Mouse (Mus musculus): Measurements from ENCODE around the gene Nxph4. TPM values are rescaled to one million over a fixed set of nuclear protein-coding genes. Genes with fewer than 3 reads are reported as not detected.

Gene Nxph4
- polyA plus RNA-seq, 1 experiment from 2014 or later = 60.0 TPM

DNA sequence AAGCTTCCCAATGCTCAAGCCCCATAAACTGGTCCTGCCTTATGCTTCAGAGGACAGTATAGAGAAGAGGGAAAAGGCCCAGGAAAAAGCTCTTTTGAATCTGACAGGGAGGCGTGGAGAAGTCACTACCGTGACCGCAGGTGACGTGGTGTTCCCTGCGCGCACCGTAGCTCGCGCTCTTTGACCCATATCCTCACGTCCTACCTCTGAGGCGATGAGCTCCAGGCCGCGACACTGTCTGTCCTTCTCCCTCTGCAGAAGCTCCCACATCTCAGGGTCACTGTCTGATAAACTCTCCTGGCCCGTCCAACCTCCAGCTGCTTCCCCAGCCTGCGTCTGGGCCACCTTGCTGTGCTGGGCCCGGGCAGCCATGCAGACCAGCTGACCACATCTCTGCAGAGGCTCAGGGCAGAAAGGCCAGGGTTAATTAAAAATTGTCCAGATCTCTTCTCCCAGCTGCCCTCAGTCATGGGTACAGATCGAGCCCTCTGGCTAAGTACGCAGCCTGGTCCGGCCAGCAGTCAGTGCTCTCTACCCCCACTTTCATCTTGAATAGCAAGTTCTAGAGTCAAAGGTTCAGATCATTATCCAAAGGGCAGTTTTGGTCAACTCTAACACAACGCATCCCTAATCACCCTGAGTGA lies 13.5 kb downstream of the Nxph4 start:
- peaks cover 57% of the 10 kb centered on the region for H3K27me3 ChIP-seq
- peaks cover 36% of the 10 kb centered on the region for H3K36me3 ChIP-seq (replicated peaks)
- WGBS = 88% methylated on average over 20 of the region's 20 CpGs
- peak overlapping the region; percentile 65; the same call in 1 of the 2 replicates for H3K9ac ChIP-seq
- no peak overlapping the region for H3K4me3 ChIP-seq (replicated peaks)
- no peak overlapping the region for H3K27ac ChIP-seq
- H3K4me2 ChIP-seq = peak overlapping the region; percentile 82
- peaks cover 56% of the 10 kb centered on the region for H3K4me1 ChIP-seq
- no peak for ATAC-seq (ENCODE audit: low FRiP score)
- H3K9me3 ChIP-seq = no peaks in the 10 kb centered on the region

DNA sequence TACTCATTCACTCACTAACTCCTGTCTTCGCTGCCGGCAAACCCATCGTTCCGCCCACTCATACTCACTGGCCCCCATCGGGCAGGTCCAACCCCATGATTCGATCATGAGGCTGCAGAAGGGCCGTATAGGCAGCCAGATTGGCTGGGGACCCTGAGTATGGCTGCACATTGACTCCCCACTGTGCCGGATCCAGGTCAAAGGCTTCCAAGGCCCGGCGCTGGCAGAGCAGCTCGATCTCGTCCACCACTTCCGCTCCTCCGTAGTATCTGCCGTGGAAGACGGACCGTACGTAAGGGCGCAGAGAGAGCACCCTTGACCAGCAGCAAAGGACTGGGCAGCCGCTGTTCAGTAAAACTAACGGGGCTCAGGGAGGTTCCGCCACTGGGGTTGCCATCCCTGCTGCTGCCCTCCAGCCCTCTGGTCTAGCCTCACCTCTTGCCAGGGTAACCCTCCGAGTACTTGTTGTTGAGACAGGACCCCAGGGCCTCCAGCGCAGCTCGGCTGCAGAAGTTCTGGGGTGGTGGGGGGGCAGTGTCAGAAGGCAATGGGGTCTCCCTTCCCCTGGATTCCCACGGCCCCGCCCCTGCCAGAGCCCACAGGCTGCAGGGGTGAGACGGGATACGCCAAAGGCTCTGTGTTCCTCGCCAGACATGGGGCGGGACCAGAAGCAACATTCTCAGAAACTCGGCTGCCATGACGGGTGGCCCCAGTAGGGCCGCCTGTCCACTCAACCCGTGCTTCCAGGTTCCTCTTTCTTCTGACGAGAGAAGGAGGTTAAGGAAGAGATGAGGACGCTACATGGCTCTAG lies 14.3 kb downstream of the Nxph4 start:
- peaks cover 56% of the 10 kb centered on the region for H3K4me1 ChIP-seq
- no peaks in the 10 kb centered on the region for H3K9me3 ChIP-seq
- H3K4me3 ChIP-seq (replicated peaks) = no peak overlapping the region
- H3K27me3 ChIP-seq = peaks cover 57% of the 10 kb centered on the region
- peaks cover 36% of the 10 kb centered on the region for H3K36me3 ChIP-seq (replicated peaks)
- no peak overlapping the region for H3K9ac ChIP-seq
- no peak overlapping the region for H3K4me2 ChIP-seq
- H3K27ac ChIP-seq = no peak overlapping the region
- 94% methylated on average over 37 of the region's 37 CpGs for WGBS
- ATAC-seq (ENCODE audit: low FRiP score) = no peak

GRCm38 (mm10) chr10:127519041-127519701 lies 15.2 kb downstream of the Nxph4 start:
- H3K36me3 ChIP-seq (replicated peaks) = peaks cover 36% of the 10 kb centered on the region
- no peak for ATAC-seq (ENCODE audit: low FRiP score)
- no peak overlapping the region for H3K9ac ChIP-seq
- H3K9me3 ChIP-seq = no peaks in the 10 kb centered on the region
- H3K4me2 ChIP-seq = no peak overlapping the region
- peaks cover 56% of the 10 kb centered on the region for H3K4me1 ChIP-seq
- H3K27ac ChIP-seq = no peak overlapping the region
- H3K27me3 ChIP-seq = peaks cover 57% of the 10 kb centered on the region
- WGBS = 91% methylated on average over 25 of the region's 26 CpGs
- H3K4me3 ChIP-seq (replicated peaks) = no peak overlapping the region

GRCm38 (mm10) chr10:127517941-127518340 lies 16.4 kb downstream of the Nxph4 start:
- H3K4me1 ChIP-seq = peaks cover 67% of the 10 kb centered on the region
- WGBS = 96% methylated on average over 22 of the region's 22 CpGs
- no peak overlapping the region for H3K4me3 ChIP-seq (replicated peaks)
- peaks cover 58% of the 10 kb centered on the region for H3K27me3 ChIP-seq
- no peak overlapping the region for H3K27ac ChIP-seq
- no peak overlapping the region for H3K4me2 ChIP-seq
- ATAC-seq (ENCODE audit: low FRiP score) = no peak
- H3K36me3 ChIP-seq (replicated peaks) = peaks cover 36% of the 10 kb centered on the region
- H3K9ac ChIP-seq = no peak overlapping the region
- H3K9me3 ChIP-seq = no peaks in the 10 kb centered on the region

DNA sequence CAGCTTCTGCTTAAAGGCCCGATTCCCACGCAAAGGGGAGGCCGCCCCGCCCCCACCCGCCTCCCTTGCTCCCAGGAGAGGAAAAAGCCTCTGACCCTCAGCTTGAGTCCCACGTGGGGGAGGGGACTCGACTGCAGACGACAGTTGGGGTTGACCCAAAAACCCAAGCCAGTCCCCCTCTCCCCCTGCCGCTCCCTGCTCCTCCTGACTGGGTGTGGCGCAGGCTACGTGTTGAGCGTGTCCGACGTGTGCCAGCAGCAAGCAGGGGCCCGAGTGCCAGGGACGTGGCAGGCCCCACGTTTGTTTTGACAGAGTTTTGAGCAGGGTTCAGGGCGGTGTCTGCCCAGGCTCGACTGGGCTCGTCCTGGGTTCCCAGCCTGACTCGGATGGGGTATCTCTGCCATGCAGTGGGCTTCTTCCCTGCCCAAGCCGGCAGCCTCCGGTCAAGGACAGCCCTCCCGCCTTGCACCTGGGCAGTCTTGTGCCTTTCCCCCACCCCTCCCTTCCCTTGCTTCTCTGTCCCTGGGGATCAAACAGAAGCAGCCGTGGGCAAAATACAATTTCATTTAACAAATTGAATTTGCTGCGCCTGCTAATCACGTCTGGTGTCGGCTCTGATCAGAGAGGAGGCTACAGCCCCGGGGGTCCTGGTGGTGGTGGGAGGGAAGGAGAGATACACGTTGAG lies 17.6 kb downstream of the Nxph4 start:
- H3K4me1 ChIP-seq = peaks cover 74% of the 10 kb centered on the region
- peaks cover 64% of the 10 kb centered on the region for H3K27me3 ChIP-seq
- no peak for ATAC-seq (ENCODE audit: low FRiP score)
- no peaks in the 10 kb centered on the region for H3K9me3 ChIP-seq
- no peak overlapping the region for H3K4me3 ChIP-seq (replicated peaks)
- WGBS = 7% methylated on average over 30 of the region's 30 CpGs
- H3K4me2 ChIP-seq = peak overlapping the region; percentile 31
- peak overlapping the region; percentile 9; the same call in 1 of the 2 replicates for H3K9ac ChIP-seq
- H3K36me3 ChIP-seq (replicated peaks) = peaks cover 36% of the 10 kb centered on the region
- H3K27ac ChIP-seq = peak overlapping the region; percentile 63

DNA sequence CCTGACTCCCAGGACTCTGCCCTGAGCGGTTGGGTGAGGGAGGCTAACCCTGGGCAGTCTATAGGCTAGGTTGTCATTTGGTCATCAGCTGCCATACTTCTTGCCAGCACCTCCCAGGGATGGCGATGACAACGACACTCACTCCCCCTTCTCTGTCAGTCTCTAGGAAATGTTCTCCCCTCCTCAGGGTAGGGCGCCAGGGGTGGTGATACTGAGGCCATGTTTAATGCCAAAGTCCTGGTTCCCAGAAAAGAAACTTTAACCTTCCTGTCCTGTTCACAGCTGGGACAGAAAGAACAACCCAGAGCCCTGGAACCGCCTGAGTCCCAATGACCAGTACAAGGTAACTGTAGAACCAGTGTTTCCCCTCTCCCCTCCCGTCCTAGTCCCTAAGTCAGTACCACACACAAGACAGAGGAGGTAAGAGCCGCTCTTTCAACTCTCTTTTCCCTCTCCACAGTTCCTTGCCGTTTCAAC lies 18.3 kb downstream of the Nxph4 start:
- H3K4me1 ChIP-seq = peaks cover 74% of the 10 kb centered on the region
- no peaks in the 10 kb centered on the region for H3K9me3 ChIP-seq
- peak overlapping the region; percentile 63; the same call in 1 of the 2 replicates for H3K27ac ChIP-seq
- 14% methylated on average over 8 of the region's 8 CpGs for WGBS
- peaks cover 71% of the 10 kb centered on the region for H3K27me3 ChIP-seq
- H3K36me3 ChIP-seq (replicated peaks) = peaks cover 36% of the 10 kb centered on the region
- peak overlapping the region; percentile 9; the same call in 1 of the 2 replicates for H3K9ac ChIP-seq
- no peak for ATAC-seq (ENCODE audit: low FRiP score)
- no peak overlapping the region for H3K4me3 ChIP-seq (replicated peaks)
- peak overlapping the region; percentile 31 for H3K4me2 ChIP-seq

DNA sequence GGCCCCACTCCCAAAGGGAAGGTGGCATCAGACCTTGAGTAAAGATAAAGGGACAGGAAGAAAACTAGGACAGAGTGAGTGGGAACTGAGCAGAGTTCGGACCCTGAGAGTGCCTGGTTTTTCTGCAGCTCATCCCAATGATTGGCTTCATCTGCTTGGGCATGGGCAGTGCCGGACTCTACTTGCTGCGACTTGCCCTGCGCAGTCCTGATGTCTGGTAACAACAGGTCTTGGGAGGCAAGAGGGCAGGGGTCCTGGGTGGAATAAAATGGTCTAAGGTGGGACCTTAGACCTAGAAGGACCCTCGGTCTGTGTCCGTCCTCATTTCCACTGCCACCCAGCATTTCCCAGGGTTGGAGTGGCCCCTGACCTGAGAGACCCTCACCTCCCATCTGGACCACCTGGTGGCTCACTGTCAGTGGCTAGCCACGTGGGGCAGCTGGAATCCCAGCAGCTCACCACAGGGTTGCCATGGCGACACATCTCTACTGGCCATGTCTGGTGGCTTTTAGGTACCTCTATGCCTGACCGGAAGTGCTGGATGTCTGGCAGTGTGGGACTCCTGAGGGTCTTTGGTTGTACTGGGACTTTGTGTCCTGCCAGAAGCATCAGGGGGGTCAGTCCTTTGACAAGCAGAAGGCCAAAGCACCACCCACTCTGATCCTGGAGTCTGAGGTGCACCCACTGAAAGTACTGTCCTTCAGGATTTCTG lies 18.9 kb downstream of the Nxph4 start:
- no peak overlapping the region for H3K4me3 ChIP-seq (replicated peaks)
- H3K27ac ChIP-seq = no peak overlapping the region
- no peak overlapping the region for H3K9ac ChIP-seq
- H3K9me3 ChIP-seq = no peaks in the 10 kb centered on the region
- H3K4me1 ChIP-seq = peaks cover 74% of the 10 kb centered on the region
- peaks cover 31% of the 10 kb centered on the region for H3K36me3 ChIP-seq (replicated peaks)
- peaks cover 77% of the 10 kb centered on the region for H3K27me3 ChIP-seq
- H3K4me2 ChIP-seq = no peak overlapping the region
- 30% methylated on average over 9 of the region's 9 CpGs for WGBS
- no peak for ATAC-seq (ENCODE audit: low FRiP score)

GRCm38 (mm10) chr10:127514764-127515163 lies 19.6 kb downstream of the Nxph4 start, which contains the start of gene Ndufa4l2:
Gene Ndufa4l2 (plus strand): TSS chr10:127514967.
- H3K36me3 ChIP-seq (replicated peaks) = peaks cover 24% of the 10 kb centered on the region
- H3K4me2 ChIP-seq = peak within 1 kb of the TSS; percentile 76
- peak within 1 kb of the TSS; percentile 38; the same call in 1 of the 2 replicates for H3K9ac ChIP-seq
- peak within 1 kb of the TSS; percentile 41 for H3K4me3 ChIP-seq (replicated peaks)
- no peak for ATAC-seq (ENCODE audit: low FRiP score)
- H3K9me3 ChIP-seq = no peaks in the 10 kb centered on the region
- peaks cover 79% of the 10 kb centered on the region for H3K4me1 ChIP-seq
- H3K27me3 ChIP-seq = peaks cover 84% of the 10 kb centered on the region
- 14% methylated on average over 6 of the region's 6 CpGs for WGBS
- peak within 1 kb of the TSS; percentile 94 for H3K27ac ChIP-seq

DNA sequence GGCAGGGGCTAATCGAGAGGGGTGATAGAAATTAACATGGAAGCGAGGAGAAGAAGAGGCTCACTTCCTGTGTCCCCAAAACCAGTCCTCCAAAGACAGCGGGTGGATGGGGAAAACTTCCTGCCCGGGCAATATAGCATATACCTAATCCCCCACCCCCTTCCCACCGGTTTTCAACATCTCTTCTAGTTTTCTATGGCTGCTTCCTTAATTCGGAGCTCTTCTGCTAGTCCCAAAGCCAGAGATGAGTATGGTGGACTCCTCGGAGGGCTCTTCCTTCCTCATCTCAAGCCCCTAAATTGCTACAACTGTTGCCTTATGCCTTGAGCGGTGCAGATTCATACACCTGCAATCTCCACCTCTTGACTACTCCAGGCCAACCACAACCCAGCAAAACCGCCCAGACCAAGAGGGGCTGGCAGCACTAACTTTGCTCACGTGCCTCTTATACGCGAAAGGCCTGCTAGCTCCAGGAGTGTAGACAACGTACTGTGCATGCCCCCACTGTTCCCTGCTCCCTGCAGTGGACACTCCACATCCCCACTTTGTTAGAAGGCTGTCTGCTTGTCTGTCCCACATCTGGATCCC lies 20.2 kb downstream of the Nxph4 start:
- H3K27ac ChIP-seq = peak overlapping the region; percentile 94
- no peak overlapping the region for H3K9ac ChIP-seq
- peaks cover 20% of the 10 kb centered on the region for H3K36me3 ChIP-seq (replicated peaks)
- peaks cover 84% of the 10 kb centered on the region for H3K4me1 ChIP-seq
- H3K27me3 ChIP-seq = peaks cover 90% of the 10 kb centered on the region
- no peak for ATAC-seq (ENCODE audit: low FRiP score)
- H3K9me3 ChIP-seq = no peaks in the 10 kb centered on the region
- no peak overlapping the region for H3K4me3 ChIP-seq (replicated peaks)
- WGBS = 6% methylated on average over 13 of the region's 13 CpGs
- peak overlapping the region; percentile 76 for H3K4me2 ChIP-seq

GRCm38 (mm10) chr10:127513501-127514091 lies 20.8 kb downstream of the Nxph4 start:
- peaks cover 89% of the 10 kb centered on the region for H3K4me1 ChIP-seq
- H3K27me3 ChIP-seq = peaks cover 92% of the 10 kb centered on the region
- ATAC-seq (ENCODE audit: low FRiP score) = peak; percentile 47
- H3K9me3 ChIP-seq = no peaks in the 10 kb centered on the region
- WGBS = 2% methylated on average over 16 of the region's 16 CpGs
- H3K27ac ChIP-seq = peak overlapping the region; percentile 94
- H3K4me2 ChIP-seq = peak overlapping the region; percentile 76
- H3K36me3 ChIP-seq (replicated peaks) = peaks cover 13% of the 10 kb centered on the region
- peak overlapping the region; percentile 38; the same call in 1 of the 2 replicates for H3K9ac ChIP-seq
- peak overlapping the region; percentile 41 for H3K4me3 ChIP-seq (replicated peaks)
